Mouse (Mus musculus): Measurements from ENCODE around the gene Kdelr3. TPM values are rescaled to one million over a fixed set of nuclear protein-coding genes. Genes with fewer than 3 reads are reported as not detected.

Gene Kdelr3
- polyA plus RNA-seq, 1 experiment from 2014 or later, result 35.9 TPM

DNA sequence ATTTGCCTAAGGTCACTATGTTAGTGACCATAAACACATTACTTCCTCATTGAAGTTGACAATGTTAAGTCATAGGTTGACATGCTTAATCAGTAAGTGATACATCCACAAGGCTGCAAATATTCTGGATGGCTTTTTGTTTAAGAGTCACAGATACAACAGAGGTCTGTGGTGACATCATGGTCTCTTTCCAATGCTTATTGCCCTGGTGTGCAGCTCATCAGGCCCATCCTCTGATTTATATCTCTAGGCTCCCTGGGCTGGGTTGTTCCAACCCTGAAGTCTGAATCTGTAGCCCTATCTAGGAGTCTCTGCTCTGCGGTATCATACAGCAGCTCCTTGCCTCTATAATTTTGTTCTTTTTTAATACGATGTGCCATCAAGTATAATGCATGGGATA, 60.7 kb downstream of the Kdelr3 start:
- no peak for ATAC-seq (ENCODE audit: insufficient number of reproducible peaks, insufficient read depth, low FRiP score, low TSS enrichment, low read depth)
- 92% methylated on average over 2 of the region's 2 CpGs for WGBS
- no peaks in the 10 kb centered on the region for H3K9me3 ChIP-seq
- H3K9ac ChIP-seq (replicated peaks), result no peak overlapping the region
- H3K4me2 ChIP-seq, result no peak overlapping the region
- no peaks in the 10 kb centered on the region for H3K36me3 ChIP-seq
- H3K27me3 ChIP-seq, result no peaks in the 10 kb centered on the region
- no peaks in the 10 kb centered on the region for H3K4me1 ChIP-seq (replicated peaks)
- no peak overlapping the region for H3K4me3 ChIP-seq (replicated peaks)
- no peak overlapping the region for H3K27ac ChIP-seq

Small RNA genes lying within 50 kb of the gene (microRNA-seq; reads per million reads assigned to microRNA genes)
- not detected for gene Gm44302

Other genes starting within 250 kb of the Kdelr3 start
- 8.6 and 10.0 TPM in 2 replicates for gene Baiap2l2, start 230.9 kb upstream of the Kdelr3 start, polyA plus RNA-seq (2016; fragmentation: Nextera tagmentation; extraction: Ambion mirVana)
- gene Pla2g6, start 188.0 kb upstream of the Kdelr3 start, polyA plus RNA-seq (2016; fragmentation: Nextera tagmentation; extraction: Ambion mirVana), result 11.0 and 11.9 TPM in 2 replicates
- gene Maff, start 169.8 kb upstream of the Kdelr3 start, polyA plus RNA-seq (2016; fragmentation: Nextera tagmentation; extraction: Ambion mirVana), result 1.5 and 2.0 TPM in 2 replicates
- 54.7 and 63.8 TPM in 2 replicates for gene Tmem184b, start 112.8 kb upstream of the Kdelr3 start, polyA plus RNA-seq (2016; fragmentation: Nextera tagmentation; extraction: Ambion mirVana)
- 148 and 158 TPM in 2 replicates for gene Csnk1e, start 60.8 kb upstream of the Kdelr3 start, polyA plus RNA-seq (2016; fragmentation: Nextera tagmentation; extraction: Ambion mirVana)
- not detected in 2 replicates for gene Kcnj4, start 11.2 kb upstream of the Kdelr3 start, polyA plus RNA-seq (2016; fragmentation: Nextera tagmentation; extraction: Ambion mirVana)
- gene Ddx17, start 30.3 kb downstream of the Kdelr3 start, polyA plus RNA-seq (2016; fragmentation: Nextera tagmentation; extraction: Ambion mirVana), result 67.4 and 68.6 TPM in 2 replicates
- 2.0 and 2.1 TPM in 2 replicates for gene Dmc1, start 88.7 kb downstream of the Kdelr3 start, polyA plus RNA-seq (2016; fragmentation: Nextera tagmentation; extraction: Ambion mirVana)
- 2.1 and 2.5 TPM in 2 replicates for gene Fam227a, start 142.5 kb downstream of the Kdelr3 start, polyA plus RNA-seq (2016; fragmentation: Nextera tagmentation; extraction: Ambion mirVana)
- gene Cby1, start 142.8 kb downstream of the Kdelr3 start, polyA plus RNA-seq (2016; fragmentation: Nextera tagmentation; extraction: Ambion mirVana), result 49.9 and 57.6 TPM in 2 replicates
- gene Tomm22, start 154.4 kb downstream of the Kdelr3 start, polyA plus RNA-seq (2016; fragmentation: Nextera tagmentation; extraction: Ambion mirVana), result 217 and 238 TPM in 2 replicates
- gene Josd1, start 171.5 kb downstream of the Kdelr3 start, polyA plus RNA-seq (2016; fragmentation: Nextera tagmentation; extraction: Ambion mirVana), result 33.0 and 36.1 TPM in 2 replicates
- gene Gtpbp1, start 174.4 kb downstream of the Kdelr3 start, polyA plus RNA-seq (2016; fragmentation: Nextera tagmentation; extraction: Ambion mirVana), result 42.6 and 47.2 TPM in 2 replicates
- gene Sun2, start 226.1 kb downstream of the Kdelr3 start, polyA plus RNA-seq (2016; fragmentation: Nextera tagmentation; extraction: Ambion mirVana), result 6.1 and 6.6 TPM in 2 replicates

Measured in limb, embryonic 12.5 days (tissue).